Mouse (Mus musculus) lung, embryonic 15.5 days (tissue): Measurements from ENCODE around the gene Tcf25. TPM values are rescaled to one million over a fixed set of nuclear protein-coding genes. Genes with fewer than 3 reads are reported as not detected.
"Not testable (repeated sequence)": the region's sequence is repeated elsewhere in the genome, so short reads cannot be mapped to it uniquely, and the experiment has no call there.

Experiments
- ATAC-seq: fragments of 200-750 bp; cut with Nextera tagmentation; 2 replicates; pipeline ENCODE4 v1.8.0; 2017; ENCODE audit warnings: moderate number of reproducible peaks, borderline replicate concordance; ENCODE audit not compliant: low FRiP score, low TSS enrichment; ENCODE audit errors: extremely low read depth
- H3K27ac ChIP-seq: fragments of 300-500 bp; sonication (generic); 2 replicates; pipeline ENCODE4 v1.5.1; 2015; ENCODE audit warnings: moderate library complexity, mild to moderate bottlenecking, inconsistent platforms
- H3K27me3 ChIP-seq: fragments of 300-500 bp; sonication (generic); 2 replicates; pipeline ENCODE4 v1.6.1; 2015; ENCODE audit warnings: inconsistent platforms
- H3K36me3 ChIP-seq: fragments of 300-500 bp; sonication (generic); 2 replicates; pipeline ENCODE4 v1.6.1; 2015; ENCODE audit warnings: inconsistent platforms
- H3K4me1 ChIP-seq: fragments of 300-500 bp; sonication (generic); 2 replicates; pipeline ENCODE4 v1.6.1; 2015; ENCODE audit warnings: inconsistent platforms
- H3K4me2 ChIP-seq: fragments of 300-500 bp; sonication (generic); 2 replicates; pipeline ENCODE4 v1.6.1; 2015; ENCODE audit warnings: inconsistent platforms, mild to moderate bottlenecking, moderate library complexity
- H3K4me3 ChIP-seq: fragments of 300-500 bp; sonication (generic); 2 replicates; pipeline ENCODE4 v1.5.1; 2015; ENCODE audit warnings: mild to moderate bottlenecking, inconsistent platforms
- H3K9ac ChIP-seq: fragments of 300-500 bp; sonication (generic); 2 replicates; pipeline ENCODE4 v1.6.1; 2015; ENCODE audit warnings: inconsistent platforms
- H3K9me3 ChIP-seq: fragments of 300-500 bp; sonication (generic); 2 replicates; pipeline ENCODE4 v1.6.1; 2016; ENCODE audit warnings: inconsistent platforms
- WGBS: fragments of 180-500 bp; shearing (Covaris S2); methylation state at CpG from one replicate; pipeline ENCODE4 v1.1.7; 2015; 5-methylcytosine and 5-hydroxymethylcytosine counted together
- polyA plus RNA-seq: library from polyadenylated mRNA; unstranded; fragments of >200 nt; fragmentation: Nextera tagmentation; extraction: Ambion mirVana; gene quantifications from 2 replicates; pipeline ENCODE4 v1.2.1, GENCODE M21; 2015

Gene Tcf25
- polyA plus RNA-seq, 1 experiment from 2014 or later: 162 TPM

DNA sequence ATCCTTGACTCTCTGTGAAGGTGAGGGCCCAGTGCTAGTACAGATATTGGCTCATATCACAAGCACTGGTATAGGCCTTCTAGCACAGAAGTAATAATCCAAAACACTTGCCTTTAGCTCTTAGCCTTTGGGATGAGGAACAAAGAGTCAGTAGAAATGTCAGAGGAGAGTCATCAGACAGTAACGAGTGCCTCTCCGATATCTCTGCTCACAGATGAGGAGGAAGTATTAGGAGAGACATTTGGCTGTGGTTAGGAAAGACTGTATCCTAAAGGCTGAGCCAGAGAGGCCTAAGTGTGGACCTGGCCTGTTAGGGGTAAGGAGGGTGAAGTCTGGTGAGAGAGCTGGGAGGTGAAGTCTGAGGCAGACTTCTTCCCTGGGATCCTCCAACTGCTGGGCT, 68.2 kb downstream of the Tcf25 start:
- Histone ChIP-seq H3K4me2 (no peak overlapping the region), H3K27me3 (no peaks in the 10 kb centered on the region; the same call in 1 of the 2 replicates), H3K4me1 (peaks cover 7% of the 10 kb centered on the region; the same call in 1 of the 2 replicates), H3K36me3 (no peaks in the 10 kb centered on the region), H3K27ac (no peak overlapping the region), H3K9me3 (no peaks in the 10 kb centered on the region), H3K9ac (no peak overlapping the region), H3K4me3 (no peak overlapping the region)
- 85% methylated on average over 2 of the region's 2 CpGs for WGBS
- no peak for ATAC-seq

DNA sequence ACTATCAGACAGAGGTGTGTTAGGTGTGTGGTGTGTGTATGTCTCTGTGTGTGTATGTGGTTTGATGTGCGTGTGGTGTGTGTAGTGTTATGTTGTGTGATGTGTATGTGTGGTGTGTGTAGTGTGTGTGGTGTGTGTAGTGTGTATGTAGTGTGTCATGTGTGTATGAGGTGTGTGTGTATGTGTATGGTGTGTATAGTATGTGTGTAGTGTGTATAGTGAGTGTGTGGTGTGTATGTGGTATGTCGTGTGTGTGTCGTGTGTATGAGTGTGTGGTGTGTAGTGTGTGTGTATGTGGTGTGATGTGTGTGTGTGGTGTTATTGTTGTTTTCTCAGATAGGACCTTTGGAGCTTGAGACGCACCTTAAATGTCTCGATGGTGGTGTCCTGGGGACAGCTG, 68.8 kb downstream of the Tcf25 start:
- Histone ChIP-seq H3K36me3 (no peaks in the 10 kb centered on the region), H3K27me3 (no peaks in the 10 kb centered on the region; the same call in 1 of the 2 replicates), H3K9ac (no peak overlapping the region), H3K4me3 (peak overlapping the region; percentile 69), H3K9me3 (no peaks in the 10 kb centered on the region), H3K27ac (no peak overlapping the region), H3K4me2 (peak overlapping the region; percentile 66; the same call in 1 of the 2 replicates), H3K4me1 (peaks cover 7% of the 10 kb centered on the region; the same call in 1 of the 2 replicates)
- WGBS: 78% methylated on average over 5 of the region's 5 CpGs
- no peak for ATAC-seq

DNA sequence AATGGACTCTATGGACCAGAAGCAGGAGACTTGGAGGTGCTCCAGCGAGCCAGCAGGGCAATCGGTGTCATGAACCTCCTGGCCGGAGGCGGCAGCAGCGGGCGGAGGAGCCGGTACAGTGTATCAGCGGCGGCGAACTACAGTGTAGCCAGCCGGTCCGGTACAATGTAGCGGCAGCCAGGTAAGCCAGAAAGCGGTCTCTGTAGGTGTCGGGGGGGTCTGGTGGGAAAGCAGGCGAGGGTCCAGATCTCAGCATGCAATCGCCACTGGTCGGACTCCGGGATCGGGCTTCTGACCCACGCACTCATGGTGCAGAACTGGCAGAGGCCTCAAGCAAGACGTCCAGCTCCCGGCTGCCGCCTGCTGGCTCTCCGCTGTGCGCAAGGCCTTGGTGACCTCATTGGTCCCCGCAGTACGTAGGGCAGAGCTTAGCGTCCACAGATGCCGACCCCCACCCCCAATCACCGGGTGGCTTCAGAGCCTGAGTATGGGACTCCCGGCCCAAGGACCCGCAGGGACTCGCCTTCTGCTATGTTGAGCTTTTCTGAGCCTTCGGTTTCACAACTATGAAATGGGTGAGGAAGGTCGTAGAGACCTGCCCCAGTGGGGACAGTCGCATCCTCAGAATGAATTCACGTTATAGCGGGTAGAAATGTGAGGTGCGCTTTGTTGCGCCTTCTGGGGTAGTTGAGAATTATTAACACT, 69.5 kb downstream of the Tcf25 start:
- Histone ChIP-seq H3K4me1 (peaks cover 7% of the 10 kb centered on the region; the same call in 1 of the 2 replicates), H3K27me3 (no peaks in the 10 kb centered on the region; the same call in 1 of the 2 replicates), H3K9ac (peak overlapping the region; percentile 75), H3K27ac (0 out of 2 replicates have a peak overlapping the region, but pooled peaks have one; percentile 51), H3K4me3 (peak overlapping the region; percentile 69), H3K4me2 (peak overlapping the region; percentile 66), H3K36me3 (no peaks in the 10 kb centered on the region), H3K9me3 (no peaks in the 10 kb centered on the region)
- WGBS: 1% methylated on average over 41 of the region's 41 CpGs
- ATAC-seq: peak; percentile 96; the same call in 1 of the 2 replicates

DNA sequence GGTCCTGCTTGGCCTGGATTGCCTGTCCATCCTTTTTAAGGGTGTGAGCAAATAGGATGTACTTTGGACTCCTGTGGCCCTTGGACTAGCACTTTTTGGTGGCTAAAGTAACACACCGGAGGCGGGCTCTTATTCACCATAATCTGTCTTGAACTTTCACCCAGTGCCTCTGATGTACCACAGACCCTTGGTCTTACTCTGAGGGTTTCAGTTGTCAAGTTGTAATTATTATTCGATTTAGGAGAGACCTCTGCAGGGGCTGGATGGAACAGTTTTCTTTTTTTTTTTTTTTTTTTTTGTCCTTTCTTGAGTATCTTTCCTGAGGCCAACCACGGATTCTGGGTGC, 70.0 kb downstream of the Tcf25 start:
- H3K36me3 ChIP-seq: no peaks in the 10 kb centered on the region
- 0 out of 2 replicates have a peak, but pooled peaks have one; percentile 3 for ATAC-seq
- no peaks in the 10 kb centered on the region; the same call in 1 of the 2 replicates for H3K27me3 ChIP-seq
- peaks cover 7% of the 10 kb centered on the region; the same call in 1 of the 2 replicates for H3K4me1 ChIP-seq
- H3K27ac ChIP-seq: no peak overlapping the region
- H3K4me2 ChIP-seq: peak overlapping the region; percentile 66
- WGBS: 23% methylated on average over 4 of the region's 4 CpGs
- peak overlapping the region; percentile 69 for H3K4me3 ChIP-seq
- H3K9me3 ChIP-seq: no peaks in the 10 kb centered on the region
- peak overlapping the region; percentile 75 for H3K9ac ChIP-seq

DNA sequence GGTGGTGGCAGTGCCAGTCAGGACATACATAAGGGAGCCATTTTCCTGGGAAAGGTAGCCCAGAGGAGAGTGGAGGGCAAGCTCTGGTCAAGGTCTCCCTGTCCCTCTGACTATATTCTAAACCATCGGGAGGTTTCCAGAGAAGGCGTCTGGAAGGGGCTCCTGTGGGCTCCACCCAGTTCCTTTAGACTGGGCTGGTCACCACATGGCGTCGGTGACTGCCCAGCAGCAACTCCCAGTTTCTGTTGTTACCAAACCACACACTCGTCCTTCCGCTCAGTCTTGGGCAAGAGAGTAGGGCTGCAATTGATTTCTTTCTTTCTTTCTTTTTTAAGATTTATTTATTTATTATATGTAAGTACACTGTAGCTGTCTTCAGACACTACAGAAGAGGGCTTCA, 70.6 kb downstream of the Tcf25 start:
- H3K36me3 ChIP-seq: no peaks in the 10 kb centered on the region
- no peak overlapping the region for H3K9ac ChIP-seq
- peak overlapping the region; percentile 69; the same call in 1 of the 2 replicates for H3K4me3 ChIP-seq
- WGBS: 83% methylated on average over 6 of the region's 6 CpGs
- no peak overlapping the region for H3K27ac ChIP-seq
- H3K9me3 ChIP-seq: no peaks in the 10 kb centered on the region
- ATAC-seq: no peak
- peaks cover 7% of the 10 kb centered on the region; the same call in 1 of the 2 replicates for H3K4me1 ChIP-seq
- no peaks in the 10 kb centered on the region; the same call in 1 of the 2 replicates for H3K27me3 ChIP-seq
- H3K4me2 ChIP-seq: no peak overlapping the region

DNA sequence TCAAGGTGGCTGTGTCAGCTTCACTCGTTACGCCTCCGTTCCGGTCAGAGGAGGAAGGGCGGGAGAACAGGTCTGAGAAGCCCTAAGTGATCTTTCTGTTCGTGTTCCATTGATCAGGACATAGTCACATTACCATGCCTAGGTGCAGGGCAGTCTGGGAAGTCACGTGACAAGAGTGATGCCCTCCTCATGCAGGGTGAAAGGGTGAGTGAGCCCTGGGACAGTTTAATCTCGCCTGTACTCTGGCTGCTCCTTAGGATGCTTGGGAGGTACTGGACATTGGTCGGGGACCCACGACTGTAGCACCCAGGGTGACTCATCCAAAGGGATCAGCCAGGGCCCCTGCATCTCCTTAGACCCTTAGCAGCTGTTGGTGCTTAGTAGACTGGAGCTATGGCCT, 72.4 kb downstream of the Tcf25 start:
- no peak overlapping the region for H3K9ac ChIP-seq
- H3K4me1 ChIP-seq: peaks cover 7% of the 10 kb centered on the region; the same call in 1 of the 2 replicates
- no peak overlapping the region for H3K4me2 ChIP-seq
- 77% methylated on average over 10 of the region's 10 CpGs for WGBS
- H3K27me3 ChIP-seq: no peaks in the 10 kb centered on the region; the same call in 1 of the 2 replicates
- H3K9me3 ChIP-seq: no peaks in the 10 kb centered on the region
- H3K27ac ChIP-seq: no peak overlapping the region
- H3K4me3 ChIP-seq: no peak overlapping the region
- ATAC-seq: no peak
- 0 out of 2 replicates have a peak, but pooled peaks cover 2% of the 10 kb centered on the region for H3K36me3 ChIP-seq

DNA sequence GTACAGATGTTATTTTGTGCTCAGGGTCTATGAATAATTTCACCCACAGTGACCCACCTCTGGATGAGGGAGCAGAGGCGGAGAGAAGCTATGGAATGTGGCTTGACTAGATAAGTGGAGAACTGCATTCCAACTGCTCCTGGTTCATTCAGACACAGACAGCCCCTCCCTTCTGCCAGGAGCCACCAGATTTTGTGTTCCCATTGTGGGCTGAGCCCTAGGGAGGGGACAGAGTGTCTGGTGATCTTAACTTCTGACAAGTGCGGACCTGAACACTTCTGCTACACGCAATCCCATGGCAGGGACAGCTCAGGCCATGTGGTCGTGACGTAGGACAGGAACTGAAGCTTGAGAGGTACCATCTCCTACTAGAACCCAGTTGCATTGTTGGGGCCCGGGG, 73.2 kb downstream of the Tcf25 start:
- WGBS: 65% methylated on average over 6 of the region's 6 CpGs
- peaks cover 7% of the 10 kb centered on the region; the same call in 1 of the 2 replicates for H3K4me1 ChIP-seq
- no peak overlapping the region for H3K4me2 ChIP-seq
- 0 out of 2 replicates have a peak, but pooled peaks cover 2% of the 10 kb centered on the region for H3K36me3 ChIP-seq
- H3K9ac ChIP-seq: no peak overlapping the region
- no peak for ATAC-seq
- H3K27ac ChIP-seq: no peak overlapping the region
- H3K27me3 ChIP-seq: no peaks in the 10 kb centered on the region; the same call in 1 of the 2 replicates
- H3K4me3 ChIP-seq: no peak overlapping the region
- H3K9me3 ChIP-seq: no peaks in the 10 kb centered on the region

DNA sequence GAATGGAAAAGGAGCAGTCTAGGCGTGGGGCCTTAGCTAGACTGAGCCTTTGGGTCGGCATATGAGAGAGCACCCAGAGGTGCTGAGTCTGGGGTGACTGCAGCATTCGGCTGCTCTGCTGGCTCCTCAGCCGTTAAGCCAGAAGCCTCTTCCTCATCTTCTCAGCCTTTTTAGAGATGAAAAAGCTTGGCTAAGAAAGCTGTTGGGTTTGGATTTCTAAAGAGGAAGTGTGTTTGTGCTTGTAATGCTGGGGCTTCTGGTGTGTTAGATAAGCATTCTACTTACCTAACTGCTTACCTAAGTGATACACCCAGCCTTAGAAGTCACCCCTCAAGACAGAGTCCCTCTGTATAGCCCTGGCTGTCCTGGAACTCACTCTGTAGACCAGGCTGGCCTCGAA, 77.2 kb downstream of the Tcf25 start:
- Histone ChIP-seq H3K4me1 (no peaks in the 10 kb centered on the region), H3K9ac (no peak overlapping the region), H3K36me3 (peaks cover 24% of the 10 kb centered on the region), H3K4me2 (no peak overlapping the region), H3K27me3 (no peaks in the 10 kb centered on the region), H3K4me3 (no peak overlapping the region), H3K9me3 (no peaks in the 10 kb centered on the region), H3K27ac (no peak overlapping the region)
- 83% methylated on average over 5 of the region's 5 CpGs for WGBS
- ATAC-seq: no peak

DNA sequence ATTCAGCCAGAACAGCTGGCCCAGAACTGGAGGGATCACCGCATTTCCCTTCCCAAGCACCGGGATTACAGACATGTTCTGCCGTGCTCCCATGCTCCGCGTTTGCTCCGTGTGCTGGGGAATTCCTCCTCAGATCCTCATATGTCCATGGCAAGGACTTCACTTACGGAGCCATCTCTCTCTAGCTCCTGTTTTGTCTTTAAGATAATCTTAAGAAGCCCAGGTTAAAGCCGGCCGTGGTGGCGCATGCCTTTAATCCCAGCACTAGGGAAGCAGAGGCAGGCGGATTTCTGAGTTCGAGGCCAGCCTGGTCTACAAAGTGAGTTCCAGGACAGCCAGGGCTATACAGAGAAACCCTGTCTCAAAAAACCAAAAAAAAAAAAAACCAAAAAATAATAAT, 78.2 kb downstream of the Tcf25 start:
- H3K9ac ChIP-seq, H3K9me3 ChIP-seq, H3K27me3 ChIP-seq, ATAC-seq, H3K4me2 ChIP-seq, H3K27ac ChIP-seq, H3K4me1 ChIP-seq, H3K4me3 ChIP-seq: not testable (repeated sequence)
- 94% methylated on average over 12 of the region's 12 CpGs for WGBS
- peaks cover 24% of the 10 kb centered on the region for H3K36me3 ChIP-seq

DNA sequence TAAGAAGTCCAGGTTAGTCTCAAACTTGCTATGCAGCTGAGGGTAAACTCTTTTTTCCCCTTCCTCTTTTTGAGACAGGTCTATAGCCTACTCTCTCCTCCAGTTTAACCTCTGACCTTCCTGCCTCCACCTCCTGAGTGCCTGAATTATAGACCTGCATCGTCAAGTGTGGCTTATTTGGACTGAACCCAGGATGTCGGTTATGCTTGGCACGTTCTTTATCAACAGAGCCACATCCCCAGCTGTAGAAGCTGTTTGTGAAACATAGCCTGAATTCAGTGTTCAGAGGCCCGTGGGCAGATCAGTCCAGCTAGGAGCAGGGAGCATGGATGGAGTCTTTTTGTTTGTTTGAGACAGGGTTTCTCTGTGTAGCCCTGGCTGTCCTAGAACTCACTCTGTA, 78.6 kb downstream of the Tcf25 start:
- Histone ChIP-seq H3K4me2 (no peak overlapping the region), H3K4me1 (no peaks in the 10 kb centered on the region), H3K27me3 (no peaks in the 10 kb centered on the region), H3K9me3 (no peaks in the 10 kb centered on the region), H3K27ac (no peak overlapping the region), H3K4me3 (no peak overlapping the region), H3K9ac (no peak overlapping the region), H3K36me3 (peaks cover 24% of the 10 kb centered on the region)
- WGBS: 73% methylated on average over 4 of the region's 4 CpGs
- ATAC-seq: no peak

DNA sequence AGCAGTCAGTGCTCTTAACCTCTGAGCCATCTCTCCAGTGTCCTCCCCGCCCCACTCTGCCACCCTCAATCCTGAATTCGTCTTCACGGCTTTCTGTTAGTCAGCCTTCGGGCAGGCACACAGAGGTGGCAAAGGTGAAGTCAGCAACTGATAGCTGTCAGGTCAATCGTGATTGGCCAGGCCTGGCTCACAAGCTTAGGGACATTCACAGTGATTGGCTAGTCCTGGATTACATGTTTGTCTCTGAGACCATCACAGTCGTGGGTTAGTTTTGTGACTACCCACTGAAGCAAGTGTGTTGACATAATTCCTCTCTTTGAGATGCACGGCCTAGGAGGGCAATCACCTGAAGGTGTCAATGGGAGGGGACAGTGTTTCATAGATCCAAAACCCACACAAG, 79.7 kb downstream of the Tcf25 start:
- 71% methylated on average over 7 of the region's 7 CpGs for WGBS
- Histone ChIP-seq H3K27me3 (no peaks in the 10 kb centered on the region), H3K27ac (no peak overlapping the region), H3K4me1 (no peaks in the 10 kb centered on the region), H3K4me2 (no peak overlapping the region), H3K9ac (no peak overlapping the region), H3K4me3 (no peak overlapping the region), H3K36me3 (peaks cover 24% of the 10 kb centered on the region), H3K9me3 (no peaks in the 10 kb centered on the region)
- ATAC-seq: no peak
